Mouse (Mus musculus) megakaryocyte, embryonic 14.5 days (primary cell): ENCODE results near the gene Suco.

Source experiments
- FLI1 ChIP-seq: IDR thresholded peaks from 2 replicates; pipeline ENCODE4 v1.6.1; 2012; ENCODE audit warnings: low read length, inconsistent platforms, mixed read lengths
- GATA1 ChIP-seq: IDR thresholded peaks from 3 replicates; pipeline ENCODE4 v1.6.1; 2012; ENCODE audit warnings: mixed read lengths, low read length, inconsistent platforms, borderline replicate concordance

- no peak for TF ChIP-seq GATA1
- TF ChIP-seq FLI1 = no peak
These were observed 42.3 kb upstream of the Suco start for GRCm38 (mm10) chr1:161918682-161919372.
